Mouse (Mus musculus): ENCODE results near the gene Dnajb11. TPM values are rescaled to one million over a fixed set of nuclear protein-coding genes. Genes with fewer than 3 reads are reported as not detected.

The Dnajb11 gene
- total RNA-seq, 2 experiments from 2014 or later, result 47.6 to 54.3 TPM

DNA sequence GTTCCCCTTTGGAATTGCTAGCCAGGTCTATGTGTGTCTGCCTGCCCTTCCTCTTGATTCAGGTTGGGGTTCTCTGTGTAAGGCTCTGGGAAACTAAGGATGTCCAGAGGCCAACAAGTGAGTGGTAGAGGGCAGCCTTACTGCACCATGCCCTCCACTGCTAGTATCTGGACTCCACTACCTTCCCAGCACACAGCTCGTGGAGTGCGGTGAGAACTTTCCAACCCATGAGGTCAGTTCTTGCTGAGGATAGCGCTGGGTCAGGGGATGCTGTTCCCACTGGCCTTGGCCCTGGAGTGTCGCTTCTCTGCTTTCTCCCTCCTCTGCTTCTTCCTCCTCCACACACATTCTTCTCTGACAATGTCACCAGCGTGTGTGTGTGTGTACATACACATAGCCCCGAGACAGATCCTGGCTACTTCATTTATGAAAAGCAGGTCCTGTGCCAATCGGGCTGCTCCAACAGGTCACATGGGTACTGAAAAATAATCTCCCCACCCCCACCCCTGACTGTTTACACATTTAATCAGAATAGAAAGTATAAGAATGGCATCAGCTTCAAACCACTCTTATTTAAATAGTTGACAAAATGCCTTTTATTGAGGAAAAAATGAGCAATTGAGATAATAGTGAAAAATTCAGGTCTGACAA is 22.4 kb downstream of the Dnajb11 start:
- DNase-seq, result no peak
- intact Hi-C loops (cut with DNase I), result loop anchor here (5.0 kb wide), 1 partner anchor 72 kb away; the partner anchor contains the start of gene Hrg

DNA sequence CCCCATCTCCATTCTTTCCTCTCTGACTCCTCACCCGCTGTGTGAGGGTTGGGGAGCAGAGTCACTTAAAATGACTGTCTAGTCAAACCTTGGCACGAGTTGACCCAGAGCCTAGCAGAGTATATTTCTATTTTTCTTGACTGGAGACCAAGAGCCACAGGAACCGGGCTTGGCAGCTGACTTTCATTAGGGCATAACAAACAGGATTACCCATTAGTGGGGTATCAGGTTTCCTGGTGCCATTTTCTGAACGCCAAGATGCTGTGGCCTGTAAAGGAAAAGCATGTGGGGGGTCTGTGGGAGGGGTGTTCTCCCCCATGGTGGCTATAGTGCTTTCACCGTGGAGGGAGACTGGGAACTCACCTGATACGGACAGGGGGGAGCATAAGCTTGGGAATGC is 23.3 kb downstream of the Dnajb11 start:
- no peak for DNase-seq
- intact Hi-C loops (cut with DNase I), result no loop called here

DNA sequence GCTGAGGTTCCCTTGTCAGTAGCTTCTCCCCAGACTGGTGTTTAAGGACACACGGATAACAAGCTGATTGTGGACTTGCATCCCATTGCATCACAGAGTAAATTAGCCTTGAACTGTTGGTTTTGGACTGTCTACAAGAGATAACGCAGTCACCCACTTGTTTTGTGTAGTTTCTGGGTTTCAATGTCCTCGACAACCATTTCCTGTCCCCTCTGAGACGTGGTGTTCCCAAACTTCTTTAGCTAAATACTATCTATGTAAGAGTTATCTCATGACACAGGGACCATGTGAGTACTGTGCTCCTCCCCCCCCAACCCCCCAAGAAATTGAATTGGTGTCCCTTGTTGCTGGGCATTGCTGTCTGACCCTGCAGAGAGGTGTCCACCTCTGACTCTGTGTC is 23.8 kb downstream of the Dnajb11 start:
- intact Hi-C loops (cut with DNase I), result no loop called here
- DNase-seq, result no peak

DNA sequence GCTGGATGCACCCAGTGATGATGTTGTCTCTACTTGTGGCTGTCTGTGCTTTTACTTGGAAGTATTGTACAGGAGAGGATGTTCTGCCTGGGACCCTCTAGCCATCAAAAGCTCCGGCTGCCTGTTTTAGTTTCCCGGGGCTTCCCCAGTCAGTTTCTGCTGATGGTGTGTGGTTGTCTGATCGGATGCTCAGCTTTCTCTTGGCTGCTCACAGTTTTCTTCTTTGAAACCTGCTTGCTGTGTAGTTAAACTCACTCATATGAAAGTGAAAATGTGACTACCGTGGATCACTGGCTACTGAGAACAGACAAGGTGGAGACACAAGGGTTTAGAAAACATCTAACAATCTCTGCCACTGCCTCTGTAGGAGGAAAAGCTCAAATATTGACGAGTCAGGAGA is 25.8 kb downstream of the Dnajb11 start:
- intact Hi-C loops (cut with DNase I), result no loop called here
- DNase-seq, result no peak

DNA sequence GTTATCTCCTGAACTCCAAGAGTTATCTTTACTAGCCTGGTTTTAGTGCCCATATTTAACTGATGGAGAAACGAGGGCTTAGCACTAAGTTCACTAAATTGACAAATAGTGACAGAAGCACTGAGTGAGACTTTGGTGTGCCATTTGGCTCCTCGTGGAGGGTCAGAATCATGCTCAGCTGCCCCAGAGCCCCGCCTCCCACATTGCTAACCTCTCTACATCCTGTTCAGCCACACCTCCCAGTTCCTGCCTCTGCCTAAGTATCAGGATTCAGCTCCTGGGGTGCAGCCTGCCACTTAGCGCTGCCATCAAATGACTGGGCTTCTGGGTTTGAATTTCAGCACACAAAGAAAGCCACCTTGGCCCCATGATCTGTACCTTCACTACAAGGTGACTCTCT is 27.7 kb downstream of the Dnajb11 start:
- intact Hi-C loops (cut with DNase I), result no loop called here

DNA sequence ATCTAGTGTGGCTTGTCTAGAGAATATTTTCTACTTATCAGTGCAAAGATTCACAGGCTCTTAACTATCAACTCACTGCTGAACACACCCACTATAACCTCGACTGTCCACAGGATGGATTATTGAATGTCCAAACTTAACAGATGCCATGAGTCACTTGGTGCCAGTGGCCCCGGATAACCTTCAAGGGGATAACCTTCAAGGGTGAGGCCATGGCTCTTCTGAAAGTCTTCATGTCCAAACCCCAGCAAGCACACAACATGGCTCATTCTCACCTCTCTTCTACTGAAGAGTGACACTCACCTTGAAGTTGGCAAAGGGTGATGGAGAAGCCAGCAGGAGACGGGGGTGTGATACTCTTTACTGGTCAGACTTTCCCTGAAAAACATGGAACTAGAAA is 29.1 kb downstream of the Dnajb11 start:
- DNase-seq, result no peak
- intact Hi-C loops (cut with DNase I), result no loop called here

More for the DNA sequence above, 27.7 kb downstream of the Dnajb11 start:
- DNase-seq, result no peak

DNA sequence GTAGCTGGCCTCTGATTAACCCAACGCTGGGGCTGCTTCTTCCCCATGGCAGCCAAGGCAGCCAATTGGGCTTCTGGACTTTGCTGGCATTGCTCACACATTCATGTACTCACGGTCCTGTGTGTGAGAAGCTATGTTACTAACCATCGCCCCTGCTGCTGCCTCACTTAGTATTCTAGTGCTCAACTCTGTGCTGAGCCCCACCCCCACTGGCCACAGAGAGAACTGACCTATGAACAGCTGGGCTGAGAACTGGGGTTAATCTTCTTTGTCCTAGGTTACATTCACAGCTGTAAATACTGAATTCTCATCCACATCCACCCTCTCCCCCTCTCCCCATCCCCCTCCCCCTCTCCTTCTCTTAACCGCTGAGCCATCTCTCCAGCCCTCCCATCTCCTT is 31.2 kb downstream of the Dnajb11 start:
- no peak for DNase-seq
- intact Hi-C loops (cut with DNase I), result no loop called here

DNA sequence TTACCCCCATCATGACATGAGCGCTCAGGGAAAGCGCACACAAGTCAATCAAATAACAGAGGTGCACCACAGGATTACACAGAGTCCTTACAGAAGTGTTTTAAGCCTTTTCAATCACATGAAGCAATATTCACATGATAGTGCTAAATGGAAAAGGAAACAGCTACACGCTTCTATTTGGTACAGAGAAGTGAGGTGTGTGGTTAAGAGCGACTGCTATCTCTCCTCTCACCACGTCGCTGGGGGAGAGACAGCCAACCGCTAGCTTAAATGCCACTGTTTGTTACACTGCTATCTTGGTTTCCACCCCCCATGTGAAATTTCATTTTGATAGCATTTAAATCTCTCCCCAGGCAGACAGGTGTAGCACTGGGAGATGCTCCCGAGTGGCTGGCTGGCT is 32.1 kb downstream of the Dnajb11 start:
- DNase-seq, result no peak
- intact Hi-C loops (cut with DNase I), result no loop called here

DNA sequence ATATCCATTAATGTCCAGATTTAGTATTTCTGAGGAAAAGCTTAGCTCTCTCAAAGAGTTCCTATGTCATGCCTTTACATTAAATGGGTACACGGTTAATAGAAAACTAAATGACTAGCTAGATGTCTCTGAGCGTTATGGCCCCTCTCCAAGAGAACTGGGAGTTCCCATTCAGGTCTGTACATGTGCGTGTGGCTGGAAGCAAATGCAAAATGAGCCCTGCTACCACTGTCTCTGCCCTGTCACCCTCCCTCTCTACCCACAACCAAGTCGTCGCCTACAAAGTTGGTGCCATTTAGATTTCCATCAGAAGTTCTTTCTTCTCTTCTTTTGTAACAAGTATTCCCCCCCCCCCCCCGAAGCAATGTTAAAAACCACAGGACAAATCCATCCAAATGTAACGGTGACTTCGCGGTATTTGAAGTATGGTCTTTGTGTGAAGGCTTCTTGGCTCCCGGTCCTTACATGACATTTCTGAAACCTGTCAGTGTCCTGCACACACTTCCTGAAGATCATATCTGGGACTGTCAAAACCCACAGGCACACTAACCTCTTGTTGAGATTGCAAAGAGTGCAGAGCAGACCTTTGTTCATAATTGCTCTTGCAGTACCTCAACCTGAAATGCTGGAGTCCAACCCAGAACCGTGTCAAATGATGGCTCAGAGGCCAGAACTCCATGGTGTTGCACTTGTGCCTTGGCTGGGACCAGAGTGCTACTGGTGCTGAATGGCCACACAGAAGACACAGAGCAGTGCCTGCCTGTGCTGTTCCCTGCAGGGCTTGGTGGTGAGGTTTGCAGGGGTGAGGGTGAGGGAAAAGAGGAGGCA is 33.3 kb downstream of the Dnajb11 start, which contains the start of gene Ahsg:
Gene Ahsg (plus strand): TSS at position 595 of the 828 bp plus-strand sequence.
- DNase-seq, result no peak
- intact Hi-C loops (cut with DNase I), result no loop called here

DNA sequence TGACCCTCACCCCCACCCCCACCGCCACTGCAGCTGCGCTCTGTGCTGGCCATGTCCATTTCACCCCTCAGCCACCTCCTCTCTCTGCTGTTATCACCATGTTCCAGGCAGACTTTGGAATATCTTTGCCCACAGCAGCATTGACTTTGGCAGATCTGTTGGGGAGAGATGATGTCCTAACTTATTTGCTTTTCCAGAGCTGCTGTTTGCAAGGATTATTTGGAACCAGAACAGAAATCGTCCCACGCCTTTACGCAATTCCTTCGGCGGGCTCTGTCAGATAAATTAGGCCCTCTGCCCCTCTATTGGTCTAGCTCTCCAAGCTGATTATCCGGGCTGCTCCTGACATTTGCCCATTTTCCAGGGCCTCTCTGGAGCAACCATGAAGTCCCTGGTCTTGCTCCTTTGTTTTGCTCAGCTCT is 34.1 kb downstream of the Dnajb11 start:
- intact Hi-C loops (cut with DNase I), result no loop called here
- DNase-seq, result no peak

DNA sequence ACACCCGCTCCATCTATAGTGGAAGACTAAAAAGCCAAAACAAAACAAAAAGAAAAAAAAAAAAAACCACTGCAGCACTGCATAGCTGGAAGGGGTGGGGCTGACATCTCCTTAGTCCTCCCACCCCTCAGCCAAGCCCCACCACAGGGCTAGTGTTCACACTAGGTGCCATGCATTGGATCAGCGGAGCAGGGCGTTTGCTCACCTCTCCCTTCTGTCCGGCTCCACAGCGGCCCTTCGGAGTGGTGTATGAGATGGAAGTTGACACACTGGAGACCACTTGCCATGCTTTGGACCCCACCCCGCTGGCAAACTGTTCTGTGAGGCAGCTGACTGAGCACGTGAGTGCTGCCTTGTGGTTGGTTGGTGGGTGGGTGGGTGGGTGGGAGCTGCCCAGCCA is 36.5 kb downstream of the Dnajb11 start:
- intact Hi-C loops (cut with DNase I), result no loop called here
- no peak for DNase-seq

DNA sequence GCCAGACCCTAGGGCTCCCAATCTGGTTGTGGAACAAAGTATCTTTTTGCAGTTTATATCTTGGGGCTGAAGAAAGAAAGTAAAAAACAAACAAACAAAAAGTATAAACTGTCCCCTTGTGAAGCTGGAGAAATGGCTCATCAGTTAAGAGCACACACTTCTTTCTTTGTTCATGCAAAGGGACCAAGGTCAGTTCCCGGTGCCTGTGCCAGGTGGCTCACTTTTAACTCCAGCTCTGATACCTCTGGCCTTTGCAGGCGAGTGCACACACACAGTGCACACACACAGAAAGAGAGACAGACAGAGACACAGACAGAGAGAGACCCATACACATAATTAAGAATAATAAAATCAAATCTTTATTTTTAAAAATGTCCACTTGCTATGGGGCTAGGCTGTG is 39.0 kb downstream of the Dnajb11 start:
- intact Hi-C loops (cut with DNase I), result no loop called here
- no peak for DNase-seq

DNA sequence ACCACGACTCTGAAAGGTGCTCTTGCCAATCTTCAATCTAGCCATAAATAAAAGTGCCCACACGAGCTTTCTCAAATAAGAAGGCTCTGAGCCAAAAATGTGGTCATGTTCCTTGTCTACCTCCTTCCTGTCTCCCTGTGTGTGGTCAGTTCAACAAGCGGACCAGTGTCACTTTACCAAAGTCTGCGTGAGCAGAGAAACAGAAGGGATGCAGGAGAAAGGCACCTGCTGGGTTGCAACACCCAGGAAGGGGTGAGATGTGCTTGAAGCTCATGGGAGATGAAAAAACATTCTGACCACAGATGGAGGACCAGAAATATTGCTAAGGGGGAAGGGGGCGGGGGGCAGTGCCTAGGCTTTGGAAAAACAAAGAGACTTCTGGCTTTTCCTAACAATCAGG is 41.7 kb downstream of the Dnajb11 start:
- no peak for DNase-seq
- intact Hi-C loops (cut with DNase I), result no loop called here

DNA sequence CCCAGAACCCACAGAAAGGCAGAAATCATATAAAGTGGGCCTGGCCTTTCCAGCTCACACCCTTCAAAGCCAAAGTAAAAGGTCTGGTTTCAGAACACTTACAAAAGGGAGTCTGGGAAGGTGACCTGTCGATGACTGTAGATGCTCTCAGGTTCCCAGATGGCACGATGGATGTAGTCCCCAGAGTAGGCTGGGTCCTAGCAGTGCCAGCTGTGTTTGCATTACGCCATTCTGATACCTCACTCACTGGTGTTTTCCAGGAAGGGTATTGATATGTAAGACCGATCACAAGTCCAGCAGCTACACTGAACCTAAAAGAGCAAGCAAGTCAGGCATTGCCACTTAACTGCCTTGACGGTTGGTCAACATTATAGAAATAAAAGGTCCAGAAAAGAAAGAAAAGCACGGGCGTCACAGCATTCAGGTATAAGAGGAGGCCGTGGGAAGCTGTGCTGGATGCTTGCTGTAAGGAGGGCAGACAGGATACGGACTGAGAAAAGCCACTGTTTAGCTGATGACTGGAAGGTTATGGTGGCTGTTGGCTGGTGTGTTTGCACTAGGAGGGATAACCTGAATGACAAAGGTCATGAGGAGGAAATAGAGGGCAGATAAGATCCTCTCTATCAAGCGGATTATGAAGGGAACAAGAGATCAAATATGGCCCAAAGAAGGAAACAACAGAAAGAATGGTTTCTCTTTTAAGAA is 42.4 kb downstream of the Dnajb11 start:
- no peak for DNase-seq
- intact Hi-C loops (cut with DNase I), result no loop called here

DNA sequence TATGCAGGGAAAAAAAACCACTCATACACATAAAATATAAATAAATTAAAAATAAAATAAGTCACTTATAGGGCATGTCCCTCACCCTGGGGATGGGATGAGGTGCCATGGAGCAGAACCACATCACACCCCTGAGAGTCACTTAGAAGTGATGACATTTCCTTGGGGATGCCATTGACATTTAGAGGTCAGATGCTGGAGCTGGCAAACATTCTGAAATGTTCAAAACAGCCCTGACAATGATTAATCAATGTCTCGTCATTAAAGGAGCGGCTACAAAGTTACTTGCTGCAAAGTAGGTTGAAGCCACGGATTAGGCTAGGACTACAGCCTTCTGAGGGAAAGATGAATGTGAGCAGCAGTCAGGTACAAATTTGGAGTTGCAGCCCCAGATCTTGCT is 43.7 kb downstream of the Dnajb11 start:
- no peak for DNase-seq
- intact Hi-C loops (cut with DNase I), result no loop called here

DNA sequence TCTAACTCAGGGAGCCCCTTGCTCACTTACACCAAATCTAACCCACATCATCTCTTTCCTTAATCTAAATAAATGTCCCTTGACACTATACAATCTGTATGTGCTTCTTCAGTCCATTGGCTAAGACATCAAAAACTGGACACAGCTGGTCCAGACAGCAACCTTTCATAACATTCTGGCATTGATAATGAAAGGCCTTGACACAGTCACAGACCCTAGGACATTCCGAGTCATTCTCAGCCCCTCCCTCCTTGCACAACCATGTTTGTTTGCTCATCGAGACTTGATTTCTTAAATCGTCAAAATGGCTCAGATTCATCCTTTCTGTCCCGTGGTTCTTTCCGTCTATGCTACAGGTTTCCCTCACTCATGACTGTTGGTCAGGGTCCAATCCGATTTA is 51.6 kb downstream of the Dnajb11 start:
- intact Hi-C loops (cut with DNase I), result no loop called here
- no peak for DNase-seq

DNA sequence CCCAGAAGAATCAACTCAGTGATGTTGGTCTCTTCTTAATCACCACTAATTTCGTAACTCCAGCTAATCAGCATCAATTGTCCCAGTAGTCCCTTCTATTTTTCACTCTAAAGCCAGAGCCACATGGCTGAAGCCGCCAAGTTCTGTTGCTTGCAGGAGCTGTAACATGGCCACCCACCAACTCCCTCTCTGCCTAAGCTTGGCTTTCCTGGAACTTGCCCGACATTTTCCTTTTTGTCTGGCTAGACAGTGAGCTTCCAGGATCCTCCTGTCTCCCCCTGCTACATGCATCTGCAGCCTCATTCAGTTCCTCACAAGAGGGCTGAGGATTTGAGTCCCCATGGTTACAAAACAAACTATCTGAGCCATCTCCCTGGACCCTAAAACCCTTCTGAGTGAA is 54.3 kb downstream of the Dnajb11 start:
- DNase-seq, result peak; percentile 18 to 38
- intact Hi-C loops (cut with DNase I), result no loop called here

DNA sequence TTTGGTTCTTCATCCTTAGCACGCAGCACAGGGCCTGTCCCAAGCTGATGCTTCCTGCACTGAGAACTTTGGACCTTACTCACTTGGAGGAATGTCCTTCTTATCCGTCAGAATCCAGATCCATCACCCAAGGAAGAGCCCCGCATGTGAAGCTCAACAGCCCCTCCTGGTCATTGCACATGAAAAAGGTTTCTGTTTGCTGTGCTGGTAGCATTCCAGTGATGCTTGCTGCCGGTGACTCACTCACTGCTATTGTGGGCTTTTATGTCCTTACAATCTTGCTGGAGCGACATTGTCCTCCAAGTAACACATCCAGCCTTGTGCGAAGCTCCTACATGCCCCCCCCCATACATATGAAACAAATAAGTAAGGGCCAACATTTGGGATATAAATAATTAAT is 55.2 kb downstream of the Dnajb11 start:
- intact Hi-C loops (cut with DNase I), result no loop called here
- no peak for DNase-seq

DNA sequence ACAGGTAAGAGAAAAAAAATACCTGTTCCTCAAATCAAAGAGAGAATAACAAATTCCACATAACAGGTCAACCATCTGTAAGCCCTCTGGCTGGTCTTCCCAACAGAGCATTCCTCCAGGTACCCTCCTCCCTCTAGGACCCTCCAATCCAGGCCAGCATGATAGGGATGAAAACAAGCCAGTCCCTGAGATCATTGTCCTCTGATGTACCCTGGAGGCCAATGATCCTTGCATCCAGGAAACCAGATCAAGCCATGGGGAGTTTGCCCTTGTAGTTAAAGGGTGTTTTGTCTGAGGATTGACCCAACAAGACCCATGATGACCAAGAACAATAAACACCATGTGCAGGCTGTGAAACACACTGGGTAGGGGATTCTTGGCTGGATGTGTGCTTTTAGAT is 56.6 kb downstream of the Dnajb11 start:
- intact Hi-C loops (cut with DNase I), result no loop called here
- DNase-seq, result no peak

DNA sequence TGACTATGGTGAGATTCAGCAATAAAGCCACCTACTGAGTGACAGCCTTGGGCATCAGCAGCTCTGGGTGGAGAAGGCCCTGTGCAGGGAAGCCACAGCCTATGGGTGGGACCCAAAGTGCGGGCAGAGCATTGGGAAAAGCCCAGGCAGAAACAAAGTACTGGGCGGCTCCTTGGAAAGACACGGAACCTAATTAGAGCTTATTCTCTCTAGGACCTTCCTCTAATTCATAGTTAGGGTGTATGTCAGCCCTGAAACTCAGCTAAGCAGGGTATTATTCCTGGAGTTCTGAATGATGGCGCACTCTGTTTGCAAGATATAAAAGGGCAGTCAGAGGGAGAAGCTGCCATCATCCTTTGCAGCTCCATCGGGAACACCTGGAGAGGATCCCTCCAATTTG is 60.4 kb downstream of the Dnajb11 start, which contains the start of gene Fetub:
Gene Fetub (plus strand): TSS at position 301 of the 400 bp plus-strand sequence.
- intact Hi-C loops (cut with DNase I), result no loop called here
- no peak for DNase-seq

DNA sequence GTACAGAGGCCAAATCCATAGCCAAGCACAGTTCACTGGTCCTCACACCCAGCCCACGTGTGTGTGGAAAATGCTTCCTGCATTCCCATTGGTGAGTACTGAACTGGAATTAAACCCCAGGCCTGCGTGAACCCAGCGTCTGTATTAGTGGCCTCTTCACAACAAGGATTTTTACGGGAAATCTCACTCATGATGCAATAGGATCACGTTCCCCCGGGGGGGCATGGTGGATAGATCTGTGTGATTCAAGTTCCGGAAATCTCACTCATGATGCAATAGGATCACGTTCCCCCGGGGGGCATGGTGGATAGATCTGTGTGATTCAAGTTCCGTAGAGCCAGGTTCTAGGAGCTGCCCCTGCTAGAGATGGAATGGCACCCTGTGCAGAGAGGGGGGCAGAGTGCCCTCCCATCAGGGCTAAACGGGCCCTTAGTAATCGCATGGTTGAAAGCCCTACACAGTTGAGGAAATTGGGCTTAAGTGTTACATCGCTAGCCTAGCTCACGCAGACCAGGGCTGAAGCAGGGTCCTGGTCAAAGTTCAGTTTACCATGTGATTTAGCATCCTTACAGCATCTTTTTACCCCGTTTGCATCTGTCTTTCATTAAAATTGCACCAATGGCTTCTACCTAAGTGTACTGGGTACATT is 61.1 kb downstream of the Dnajb11 start:
- no peak for DNase-seq
- intact Hi-C loops (cut with DNase I), result no loop called here

Data from heart, postnatal 14 days (tissue).